Mouse (Mus musculus) midbrain, embryonic 12.5 days (tissue): ENCODE data around the gene Mmab. TPM values are rescaled to one million over a fixed set of nuclear protein-coding genes. Genes with fewer than 3 reads are reported as not detected.

Experiments used
- ATAC-seq: fragments of 200-750 bp; cut with Nextera tagmentation; 2 replicates; pipeline ENCODE4 v1.8.0; 2017; ENCODE audit warnings: low read depth, moderate TSS enrichment, moderate library complexity; ENCODE audit not compliant: low FRiP score
- H3K27ac ChIP-seq: fragments of 300-500 bp; sonication (generic); replicated peaks from 2 replicates; pipeline ENCODE4 v1.5.1; 2016; ENCODE audit warnings: mild to moderate bottlenecking
- H3K27me3 ChIP-seq: fragments of 300-500 bp; sonication (generic); 2 replicates; pipeline ENCODE4 v1.6.1; 2016; ENCODE audit warnings: mild to moderate bottlenecking
- H3K36me3 ChIP-seq: fragments of 300-500 bp; sonication (generic); 2 replicates; pipeline ENCODE4 v1.6.1; 2016
- H3K4me1 ChIP-seq: fragments of 300-500 bp; sonication (generic); 2 replicates; pipeline ENCODE4 v1.6.1; 2016
- H3K4me2 ChIP-seq: fragments of 300-500 bp; sonication (generic); replicated peaks from 2 replicates; pipeline ENCODE4 v1.6.1; 2016; ENCODE audit warnings: mild to moderate bottlenecking, moderate library complexity
- H3K4me3 ChIP-seq: fragments of 300-500 bp; sonication (generic); 2 replicates; pipeline ENCODE4 v1.5.1; 2016; ENCODE audit warnings: mild to moderate bottlenecking
- H3K9ac ChIP-seq: fragments of 300-500 bp; sonication (generic); replicated peaks from 2 replicates; pipeline ENCODE4 v1.6.1; 2016; ENCODE audit warnings: mild to moderate bottlenecking, moderate library complexity
- H3K9me3 ChIP-seq: fragments of 300-500 bp; sonication (generic); 2 replicates; pipeline ENCODE4 v1.6.1; 2016; ENCODE audit warnings: mild to moderate bottlenecking
- WGBS: fragments of 180-500 bp; shearing (Covaris S2); methylation state at CpG from one replicate; pipeline ENCODE4 v1.1.7; 2016; 5-methylcytosine and 5-hydroxymethylcytosine counted together
- polyA plus RNA-seq: library from polyadenylated mRNA; unstranded; fragments of >200 nt; fragmentation: Nextera tagmentation; extraction: Ambion mirVana; gene quantifications from 2 replicates; pipeline ENCODE4 v1.2.1, GENCODE M21; 2016

Mmab gene
- polyA plus RNA-seq, 1 experiment from 2014 or later: 27.0 TPM

GRCm38 (mm10) chr5:114465641-114466040 is 21.8 kb upstream of the Mmab start:
- Histone ChIP-seq H3K4me2 (no peak overlapping the region), H3K27me3 (peaks cover 45% of the 10 kb centered on the region), H3K9ac (peak overlapping the region; percentile 28; the same call in 1 of the 2 replicates), H3K4me3 (no peak overlapping the region), H3K4me1 (peaks cover 58% of the 10 kb centered on the region), H3K27ac (no peak overlapping the region), H3K36me3 (no peaks in the 10 kb centered on the region), H3K9me3 (no peaks in the 10 kb centered on the region)
- ATAC-seq: no peak
- WGBS: 34% methylated on average over 7 of the region's 7 CpGs

- no peak for ATAC-seq
- Histone ChIP-seq H3K4me3 (no peak overlapping the region), H3K27me3 (peaks cover 43% of the 10 kb centered on the region), H3K4me2 (no peak overlapping the region), H3K36me3 (no peaks in the 10 kb centered on the region), H3K4me1 (peaks cover 58% of the 10 kb centered on the region), H3K9me3 (no peaks in the 10 kb centered on the region), H3K27ac (no peak overlapping the region), H3K9ac (no peak overlapping the region)
- 87% methylated on average over 2 of the region's 2 CpGs for WGBS
Measured at GRCm38 (mm10) chr5:114464561-114464960, 20.7 kb upstream of the Mmab start.

DNA sequence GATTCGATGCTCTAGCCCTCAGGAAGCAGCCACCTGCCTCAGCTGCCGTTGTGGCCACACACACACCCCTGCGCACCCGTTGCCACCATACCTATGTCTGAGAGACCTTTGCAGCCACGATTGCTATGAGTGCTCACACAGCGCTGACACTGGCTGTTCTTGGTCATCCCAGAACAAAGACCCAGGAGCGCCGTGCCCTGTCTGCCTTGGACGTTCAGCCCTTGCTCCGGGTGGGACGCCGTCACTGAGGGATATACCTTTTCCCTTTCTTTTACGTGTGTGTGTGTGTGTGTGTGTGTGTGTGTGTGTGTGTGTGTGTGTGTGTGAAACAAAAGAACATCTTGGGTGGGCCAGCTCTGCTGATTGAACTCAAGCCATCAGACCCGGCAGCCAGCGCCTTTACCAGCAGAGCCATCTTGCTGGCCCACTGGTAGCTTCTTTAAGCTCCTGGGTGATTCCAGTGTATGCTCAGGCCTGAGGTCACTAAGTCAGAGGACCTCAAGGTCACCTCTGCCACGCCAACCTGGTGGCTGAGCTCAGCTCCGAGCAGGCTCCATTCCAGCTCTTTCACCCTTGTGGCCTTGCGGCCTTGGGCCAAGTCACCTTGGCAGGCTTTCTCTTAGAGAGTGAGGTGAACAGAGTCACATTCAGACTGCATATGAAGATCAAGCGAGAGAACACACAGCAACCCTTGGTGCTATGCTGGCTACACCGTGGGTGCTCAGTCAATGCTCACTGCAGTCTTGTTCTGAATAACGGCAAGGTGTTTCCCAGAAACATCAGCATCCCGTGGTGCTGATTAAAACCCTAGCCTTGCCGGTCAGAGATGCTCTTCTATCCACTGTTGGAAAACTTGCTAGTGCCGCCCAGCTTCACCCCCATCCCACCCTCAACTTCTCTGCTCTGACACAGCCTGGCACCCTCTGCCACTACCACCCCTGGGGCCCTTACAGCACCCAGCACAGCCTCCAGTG is 18.5 kb upstream of the Mmab start:
- Histone ChIP-seq H3K9me3 (no peaks in the 10 kb centered on the region), H3K9ac (no peak overlapping the region)
- WGBS: 84% methylated on average over 24 of the region's 24 CpGs

DNA sequence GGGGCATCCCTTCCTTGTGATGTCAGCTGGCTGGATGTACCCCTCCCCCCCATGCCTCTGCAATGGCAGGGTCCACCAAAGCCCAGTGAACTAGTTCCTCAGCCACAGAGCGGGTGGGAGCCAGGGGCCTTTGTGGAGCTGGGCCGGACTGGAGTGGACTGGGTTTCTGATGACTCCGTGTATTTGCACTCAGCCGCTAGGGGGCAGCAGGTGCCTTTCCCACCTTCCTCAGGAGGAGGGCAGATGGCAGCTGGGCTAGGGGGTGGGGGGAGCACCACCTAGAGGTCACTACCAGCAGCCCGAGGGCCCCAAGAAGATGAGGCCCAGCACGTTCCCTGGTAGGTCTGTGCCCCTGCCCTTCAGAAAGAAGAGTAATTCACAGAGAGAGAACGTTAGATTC is 17.4 kb upstream of the Mmab start:
- peaks cover 36% of the 10 kb centered on the region for H3K27me3 ChIP-seq
- H3K27ac ChIP-seq: no peak overlapping the region
- no peak overlapping the region for H3K4me2 ChIP-seq
- peak; percentile 57 for ATAC-seq
- peaks cover 36% of the 10 kb centered on the region for H3K4me1 ChIP-seq
- no peak overlapping the region for H3K4me3 ChIP-seq
- no peak overlapping the region for H3K9ac ChIP-seq
- WGBS: 6% methylated on average over 7 of the region's 7 CpGs
- H3K36me3 ChIP-seq: no peaks in the 10 kb centered on the region
- H3K9me3 ChIP-seq: no peaks in the 10 kb centered on the region

More for the DNA sequence above, 18.5 kb upstream of the Mmab start:
- ATAC-seq: no peak
- Histone ChIP-seq H3K27me3 (peaks cover 36% of the 10 kb centered on the region), H3K27ac (no peak overlapping the region; the same call in 1 of the 2 replicates), H3K4me3 (no peak overlapping the region), H3K4me2 (no peak overlapping the region), H3K36me3 (no peaks in the 10 kb centered on the region), H3K4me1 (peaks cover 41% of the 10 kb centered on the region)

DNA sequence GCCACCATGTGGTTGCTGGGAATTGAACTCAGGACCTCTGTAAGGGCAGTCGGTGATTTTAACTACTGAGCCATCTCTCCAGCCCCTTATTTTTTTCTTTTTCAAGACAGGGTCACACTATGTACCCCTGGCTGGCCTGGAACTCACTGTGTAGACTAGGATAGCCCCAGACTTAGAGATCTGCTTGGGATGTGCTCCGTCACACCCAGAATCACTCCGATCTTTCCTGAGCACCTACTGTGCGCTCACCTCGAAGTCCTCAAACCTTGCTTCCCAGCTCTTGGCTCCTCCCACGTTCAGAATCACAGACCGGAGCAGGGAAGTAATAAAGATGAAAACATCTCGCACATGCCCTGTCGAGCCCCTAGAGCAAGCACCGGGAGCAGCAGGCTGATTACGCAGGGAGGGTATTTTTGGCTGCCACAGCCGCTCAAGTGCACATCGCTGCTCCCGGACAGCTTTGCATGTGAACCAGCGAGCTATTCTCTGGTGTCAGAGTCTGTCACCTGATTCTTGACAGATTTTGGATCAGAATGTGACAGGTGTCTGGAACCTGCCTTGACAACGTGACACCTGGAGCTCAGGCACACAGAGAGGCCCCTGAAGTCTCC is 13.2 kb upstream of the Mmab start:
- Histone ChIP-seq H3K9me3 (no peaks in the 10 kb centered on the region), H3K27me3 (peaks cover 16% of the 10 kb centered on the region; the same call in 1 of the 2 replicates), H3K36me3 (peaks cover 22% of the 10 kb centered on the region), H3K9ac (no peak overlapping the region), H3K4me2 (no peak overlapping the region), H3K4me3 (no peak overlapping the region), H3K4me1 (peaks cover 17% of the 10 kb centered on the region), H3K27ac (no peak overlapping the region)
- no peak for ATAC-seq
- 84% methylated on average over 16 of the region's 16 CpGs for WGBS

DNA sequence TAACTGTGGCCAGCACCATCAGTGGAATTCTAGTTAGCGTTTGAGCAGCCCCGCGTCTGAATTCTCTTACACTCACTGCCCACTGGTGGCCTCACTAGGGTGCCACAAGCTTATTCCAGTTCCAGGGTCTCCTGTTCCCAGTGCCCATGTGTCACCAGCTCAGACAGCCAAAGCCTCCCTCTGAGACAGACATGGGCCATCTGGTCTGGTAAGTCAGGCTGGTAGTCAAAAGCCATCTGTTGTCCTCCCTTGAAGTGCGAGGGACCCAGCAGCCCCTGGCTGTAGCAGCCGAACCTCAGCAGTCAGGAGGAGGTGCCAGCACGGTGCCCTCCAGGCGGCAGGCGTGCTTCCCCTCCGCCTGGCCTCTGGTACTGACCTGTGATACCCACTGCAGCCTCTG is 12.4 kb upstream of the Mmab start:
- no peak for ATAC-seq
- 0 out of 2 replicates have a peak overlapping the region, but pooled peaks have one; percentile 2 for H3K27ac ChIP-seq
- peaks cover 13% of the 10 kb centered on the region for H3K27me3 ChIP-seq
- H3K9me3 ChIP-seq: no peaks in the 10 kb centered on the region
- H3K4me1 ChIP-seq: 0 out of 2 replicates have a peak, but pooled peaks cover 9% of the 10 kb centered on the region
- no peak overlapping the region for H3K4me2 ChIP-seq
- H3K9ac ChIP-seq: no peak overlapping the region
- peaks cover 31% of the 10 kb centered on the region for H3K36me3 ChIP-seq
- H3K4me3 ChIP-seq: no peak overlapping the region
- WGBS: 86% methylated on average over 9 of the region's 9 CpGs

DNA sequence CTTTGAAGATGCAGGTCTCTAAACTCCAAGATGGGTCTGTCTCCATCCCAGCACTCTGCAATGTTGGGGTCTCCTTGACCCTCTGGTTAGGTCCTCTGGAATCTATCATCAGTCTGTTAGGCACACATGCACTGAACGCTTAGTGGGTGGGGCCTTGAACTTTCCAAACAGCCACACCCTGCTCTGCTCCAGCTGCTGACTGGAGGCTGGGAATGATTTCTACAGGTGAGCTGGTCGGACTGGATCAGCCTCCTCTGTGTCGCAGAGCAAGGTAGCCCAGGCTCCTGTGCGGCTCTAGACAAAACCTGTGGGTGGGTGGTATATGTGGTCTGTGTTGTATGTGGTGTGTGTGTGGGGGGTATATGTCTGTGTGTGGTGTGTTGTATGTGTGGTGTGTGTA is 5.2 kb upstream of the Mmab start:
- H3K9ac ChIP-seq: no peak overlapping the region
- peaks cover 10% of the 10 kb centered on the region for H3K4me1 ChIP-seq
- no peak overlapping the region for H3K4me3 ChIP-seq
- H3K27me3 ChIP-seq: no peaks in the 10 kb centered on the region; the same call in 1 of the 2 replicates
- no peak for ATAC-seq
- peaks cover 61% of the 10 kb centered on the region for H3K36me3 ChIP-seq
- WGBS: 94% methylated on average over 4 of the region's 4 CpGs
- no peaks in the 10 kb centered on the region for H3K9me3 ChIP-seq
- no peak overlapping the region for H3K4me2 ChIP-seq
- H3K27ac ChIP-seq: no peak overlapping the region

GRCm38 (mm10) chr5:114444368-114444692 is 470 bp upstream of the Mmab start:
- Histone ChIP-seq H3K27me3 (no peaks in the 10 kb centered on the region), H3K27ac (0 out of 2 replicates have a peak overlapping the region, but pooled peaks have one; percentile 12), H3K4me3 (peak overlapping the region; percentile 85), H3K4me2 (peak overlapping the region; percentile 85), H3K9ac (peak overlapping the region; percentile 78), H3K9me3 (no peaks in the 10 kb centered on the region), H3K36me3 (peaks cover 24% of the 10 kb centered on the region), H3K4me1 (peaks cover 15% of the 10 kb centered on the region)
- under 1% methylated on average over 21 of the region's 21 CpGs for WGBS
- ATAC-seq: no peak

GRCm38 (mm10) chr5:114435588-114435987 is 8.3 kb downstream of the Mmab start:
- H3K36me3 ChIP-seq: peaks cover 28% of the 10 kb centered on the region; the same call in 1 of the 2 replicates
- no peaks in the 10 kb centered on the region for H3K27me3 ChIP-seq
- ATAC-seq: no peak
- no peaks in the 10 kb centered on the region for H3K4me1 ChIP-seq
- no peaks in the 10 kb centered on the region for H3K9me3 ChIP-seq
- no peak overlapping the region for H3K9ac ChIP-seq
- 95% methylated on average over 14 of the region's 14 CpGs for WGBS
- H3K27ac ChIP-seq: no peak overlapping the region
- H3K4me3 ChIP-seq: no peak overlapping the region
- no peak overlapping the region for H3K4me2 ChIP-seq

- 93% methylated on average over 8 of the region's 8 CpGs for WGBS
- Histone ChIP-seq H3K27me3 (no peaks in the 10 kb centered on the region), H3K36me3 (peaks cover 28% of the 10 kb centered on the region; the same call in 1 of the 2 replicates), H3K27ac (no peak overlapping the region), H3K4me1 (no peaks in the 10 kb centered on the region), H3K4me2 (no peak overlapping the region), H3K9ac (no peak overlapping the region), H3K9me3 (no peaks in the 10 kb centered on the region), H3K4me3 (no peak overlapping the region)
- no peak for ATAC-seq
Measured at GRCm38 (mm10) chr5:114434359-114434758, 9.5 kb downstream of the Mmab start.

DNA sequence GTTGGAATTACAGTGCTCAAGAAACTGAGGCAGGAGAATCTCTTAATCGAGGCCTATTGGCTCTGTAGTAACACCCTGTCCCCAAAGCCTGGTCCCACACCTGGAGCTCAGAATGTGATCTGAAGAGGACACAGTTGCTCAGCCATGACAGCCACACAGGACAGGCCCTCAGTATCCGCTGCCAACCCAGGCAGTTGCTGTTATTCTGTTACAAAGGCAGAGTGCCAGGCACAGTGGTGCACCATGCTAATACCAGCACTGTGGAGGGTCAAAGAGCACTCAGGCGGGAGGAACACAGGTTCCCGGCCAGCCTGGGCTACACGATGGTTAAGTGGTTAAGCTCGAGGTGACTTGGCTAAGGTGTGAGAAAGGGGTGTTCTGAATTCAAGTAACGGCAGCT is 14.1 kb downstream of the Mmab start:
- Histone ChIP-seq H3K36me3 (0 out of 2 replicates have a peak, but pooled peaks cover 6% of the 10 kb centered on the region), H3K27ac (no peak overlapping the region), H3K4me2 (no peak overlapping the region), H3K27me3 (no peaks in the 10 kb centered on the region), H3K4me1 (no peaks in the 10 kb centered on the region), H3K9me3 (no peaks in the 10 kb centered on the region), H3K9ac (no peak overlapping the region), H3K4me3 (no peak overlapping the region)
- ATAC-seq: no peak
- WGBS: 86% methylated on average over 7 of the region's 7 CpGs

DNA sequence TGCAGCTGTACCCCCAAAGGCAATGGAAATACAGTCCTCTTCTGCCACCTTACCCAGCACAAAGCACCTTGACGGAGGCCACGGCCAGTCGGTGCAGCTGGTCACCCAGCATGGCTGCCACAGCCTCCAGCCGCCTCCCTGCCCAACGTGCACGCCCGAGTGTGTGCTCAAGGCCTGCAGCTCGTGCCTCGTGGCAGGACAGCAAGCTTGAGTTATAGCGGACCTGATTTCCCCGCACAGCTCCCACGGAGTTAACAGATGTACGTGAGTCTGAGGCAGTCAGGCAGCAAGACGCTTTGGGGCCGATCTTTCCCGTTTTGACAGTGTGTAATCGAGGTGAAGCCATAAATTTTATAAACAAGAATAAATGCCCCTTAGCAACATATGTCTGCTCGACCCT is 15.2 kb downstream of the Mmab start:
- Histone ChIP-seq H3K4me3 (no peak overlapping the region), H3K36me3 (no peaks in the 10 kb centered on the region), H3K9me3 (no peaks in the 10 kb centered on the region), H3K4me2 (no peak overlapping the region), H3K4me1 (0 out of 2 replicates have a peak, but pooled peaks cover 2% of the 10 kb centered on the region), H3K27me3 (no peaks in the 10 kb centered on the region), H3K9ac (no peak overlapping the region), H3K27ac (no peak overlapping the region)
- 82% methylated on average over 18 of the region's 18 CpGs for WGBS
- ATAC-seq: no peak
